Mouse (Mus musculus): ENCODE data around the gene Pptc7.

Pptc7 gene

GRCm38 (mm10) chr5:122284183-122285028 is at the start of gene Pptc7:
TSS of gene Pptc7 (plus strand) at chr5:122284365.
- DNase-seq (ENCODE audit: low read depth, low spot score), result peak; percentile 93

DNA sequence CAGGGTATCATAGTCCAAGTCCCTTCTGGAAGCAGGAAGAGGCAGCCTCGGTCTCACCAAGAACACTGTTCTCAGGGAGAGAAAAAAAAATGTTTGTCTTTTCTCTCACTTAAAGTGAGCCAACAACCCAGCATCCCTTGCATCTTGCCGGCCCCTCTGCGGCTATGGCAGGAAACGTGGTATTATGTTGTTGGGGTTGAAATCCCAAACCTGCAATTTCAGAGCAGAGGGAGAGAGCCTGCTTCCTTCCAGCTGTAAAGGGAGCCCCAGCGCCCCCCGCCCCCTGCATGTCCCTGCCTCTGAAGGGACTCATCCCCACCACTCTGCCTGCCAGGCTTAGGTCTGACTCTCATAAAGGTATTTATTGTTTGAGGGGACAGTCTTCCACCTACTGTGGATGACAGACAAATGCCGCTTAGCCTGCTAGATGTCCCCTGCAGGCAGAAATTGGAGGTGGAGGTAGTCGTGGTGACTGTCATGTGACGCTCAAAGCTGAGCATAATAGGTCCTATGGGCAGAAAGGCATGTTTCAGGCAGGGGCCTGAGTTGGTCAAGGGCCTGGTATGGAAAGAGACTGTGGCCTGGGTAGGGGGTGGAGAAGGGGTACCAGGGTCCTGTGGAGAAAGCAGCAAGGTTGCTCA is 48.8 kb upstream of the Pptc7 start:
- peak; percentile 77 for DNase-seq (ENCODE audit: low read depth, low spot score)

GRCm38 (mm10) chr5:122237200-122237599 is 47.0 kb upstream of the Pptc7 start:
- DNase-seq (ENCODE audit: low read depth, low spot score), result no peak

- DNase-seq (ENCODE audit: low read depth, low spot score), result no peak
Observed at GRCm38 (mm10) chr5:122239618-122240017, 44.5 kb upstream of the Pptc7 start.

DNA sequence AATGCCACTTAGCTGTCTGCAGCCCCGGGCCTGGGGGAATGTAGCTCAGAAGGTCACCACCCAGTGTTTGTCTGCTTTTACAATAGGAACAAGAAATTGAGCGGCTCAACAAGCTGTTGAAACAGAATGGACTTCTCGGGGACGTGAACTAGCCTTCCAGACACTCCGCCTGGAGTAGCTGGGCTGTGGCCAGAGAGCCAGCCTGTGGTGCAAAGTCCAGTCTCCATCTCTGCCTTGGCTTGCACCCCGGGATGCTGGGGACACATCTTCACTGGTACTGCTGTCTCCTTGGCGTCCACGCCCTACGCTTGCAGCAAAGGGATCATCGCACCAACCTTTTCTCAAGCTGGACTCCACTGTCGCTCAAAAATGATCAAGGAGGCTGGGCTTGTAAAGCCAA is 43.6 kb upstream of the Pptc7 start:
- no peak for DNase-seq (ENCODE audit: low read depth, low spot score)

DNA sequence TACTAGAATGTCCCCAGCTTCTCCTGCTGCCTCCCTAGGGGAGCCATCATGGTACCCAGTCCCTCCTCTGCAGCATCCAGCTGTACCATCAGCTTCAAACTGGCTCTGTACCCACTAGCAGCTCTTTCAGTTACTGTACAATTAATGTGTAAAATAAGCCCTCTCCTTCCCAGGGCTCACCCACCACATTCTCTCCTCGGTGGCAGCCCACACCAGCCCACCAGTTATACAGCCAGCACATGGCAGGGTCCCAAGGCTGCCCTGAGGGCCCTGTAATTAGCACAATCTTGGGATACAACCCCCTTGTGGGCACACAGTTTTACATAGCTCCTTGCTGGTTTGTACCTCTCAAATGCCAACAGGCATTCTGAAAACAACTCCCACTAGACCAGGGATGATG is 43.2 kb upstream of the Pptc7 start:
- no peak for DNase-seq (ENCODE audit: low read depth, low spot score)

GRCm38 (mm10) chr5:122242521-122243123 is 41.5 kb upstream of the Pptc7 start:
- no peak for DNase-seq (ENCODE audit: low read depth, low spot score)

DNA sequence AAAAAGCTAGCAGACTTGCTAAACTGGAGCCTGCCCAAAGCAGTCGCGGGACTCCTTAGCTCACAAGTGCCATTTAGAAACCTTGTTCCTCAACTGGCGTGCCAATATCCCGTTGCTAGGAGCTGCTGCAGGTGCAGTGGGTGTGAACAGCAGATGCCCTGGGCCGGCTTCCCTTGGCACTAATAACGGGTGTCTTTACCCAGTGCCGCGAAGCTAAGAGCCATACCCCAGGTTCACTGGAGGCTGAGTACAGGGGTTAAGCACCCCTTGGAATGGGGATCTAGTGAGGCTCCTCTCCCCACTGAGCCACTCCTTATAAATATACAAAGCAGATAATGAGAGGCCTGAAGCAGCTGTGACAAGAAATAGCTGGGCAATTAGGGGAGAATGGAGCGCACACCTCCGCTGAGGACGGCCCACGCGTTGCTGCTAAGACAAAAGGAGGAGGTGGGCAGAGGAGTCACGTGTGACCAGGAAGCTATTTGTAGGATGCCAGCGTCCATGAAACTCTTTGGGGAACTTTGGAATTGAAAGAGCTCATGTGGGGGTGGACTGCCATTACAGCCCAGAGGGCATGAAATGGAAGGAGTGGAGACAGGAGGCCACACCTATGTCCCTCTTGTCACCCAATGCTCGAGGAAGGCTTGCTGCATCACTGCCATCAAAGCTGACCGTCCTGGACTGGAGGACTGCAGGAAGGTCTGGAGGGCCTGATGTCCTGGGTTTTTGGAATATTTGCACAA is 40.2 kb upstream of the Pptc7 start:
- DNase-seq (ENCODE audit: low read depth, low spot score), result peak; percentile 32

GRCm38 (mm10) chr5:122245186-122245585 is 39.0 kb upstream of the Pptc7 start:
- DNase-seq (ENCODE audit: low read depth, low spot score), result no peak

DNA sequence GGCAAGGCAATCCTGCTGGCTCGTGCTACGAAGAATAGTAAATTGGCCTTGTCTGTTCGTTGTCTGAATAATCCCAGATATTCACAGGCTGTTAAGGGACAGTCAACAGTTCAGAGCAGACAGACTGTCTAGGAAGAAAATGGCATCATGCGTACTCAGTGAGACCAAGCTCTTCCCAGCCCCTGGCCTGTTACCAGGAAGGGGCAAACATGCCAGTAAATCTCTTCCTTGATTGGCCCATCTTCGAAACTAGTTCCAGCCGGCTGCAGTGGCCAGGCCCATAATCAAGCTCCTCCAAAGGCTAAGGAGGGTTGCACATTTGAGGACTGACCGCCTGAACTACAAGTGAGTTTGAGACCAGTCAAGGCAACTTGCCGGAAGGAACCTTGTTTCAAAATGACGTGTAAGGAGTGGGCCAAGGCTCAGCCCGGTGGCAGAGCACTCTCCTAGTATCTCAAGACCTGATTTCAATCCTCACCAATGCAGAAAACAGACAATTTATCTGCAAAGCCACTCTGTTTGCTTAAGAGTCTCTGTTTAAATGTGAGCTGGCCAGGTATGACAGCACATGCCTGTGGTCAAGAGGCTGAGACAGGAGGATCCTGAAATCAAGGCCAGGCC is 37.5 kb upstream of the Pptc7 start:
- no peak for DNase-seq (ENCODE audit: low read depth, low spot score)

GRCm38 (mm10) chr5:122247529-122247928 is 36.6 kb upstream of the Pptc7 start:
- no peak for DNase-seq (ENCODE audit: low read depth, low spot score)

- no peak for DNase-seq (ENCODE audit: low read depth, low spot score)
Observed at GRCm38 (mm10) chr5:122247934-122248333, 36.2 kb upstream of the Pptc7 start.

GRCm38 (mm10) chr5:122249281-122249680 is 34.9 kb upstream of the Pptc7 start:
- no peak for DNase-seq (ENCODE audit: low read depth, low spot score)

- no peak for DNase-seq (ENCODE audit: low read depth, low spot score)
Observed at GRCm38 (mm10) chr5:122251895-122252606, 32.1 kb upstream of the Pptc7 start.

GRCm38 (mm10) chr5:122258027-122258741 is 26.0 kb upstream of the Pptc7 start:
- DNase-seq (ENCODE audit: low read depth, low spot score), result peak; percentile 54

DNA sequence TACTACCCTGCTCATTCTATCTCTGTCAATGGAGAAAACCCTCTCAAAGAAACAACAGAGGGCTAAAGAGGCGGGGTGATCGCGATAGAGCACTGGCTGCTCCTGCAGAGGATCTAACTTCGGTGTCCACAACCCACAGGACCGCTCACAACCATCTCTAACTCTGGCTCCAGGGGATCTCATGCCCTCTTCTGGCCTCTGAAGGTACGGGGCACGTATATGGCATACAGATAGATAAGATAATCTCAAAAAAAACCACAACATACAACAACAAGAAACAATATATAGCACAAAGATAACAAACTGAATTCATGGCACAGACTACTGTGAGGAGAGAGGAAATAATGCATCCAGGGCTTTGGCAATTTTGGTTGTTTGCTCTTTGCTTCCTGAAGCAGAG is 22.1 kb upstream of the Pptc7 start:
- peak; percentile 56 for DNase-seq (ENCODE audit: low read depth, low spot score)

- DNase-seq (ENCODE audit: low read depth, low spot score), result peak; percentile 97
Observed at GRCm38 (mm10) chr5:122263933-122264905, 19.9 kb upstream of the Pptc7 start, which contains the start of gene Tctn1. TSS of gene Tctn1 (minus strand) at chr5:122264460.

DNA sequence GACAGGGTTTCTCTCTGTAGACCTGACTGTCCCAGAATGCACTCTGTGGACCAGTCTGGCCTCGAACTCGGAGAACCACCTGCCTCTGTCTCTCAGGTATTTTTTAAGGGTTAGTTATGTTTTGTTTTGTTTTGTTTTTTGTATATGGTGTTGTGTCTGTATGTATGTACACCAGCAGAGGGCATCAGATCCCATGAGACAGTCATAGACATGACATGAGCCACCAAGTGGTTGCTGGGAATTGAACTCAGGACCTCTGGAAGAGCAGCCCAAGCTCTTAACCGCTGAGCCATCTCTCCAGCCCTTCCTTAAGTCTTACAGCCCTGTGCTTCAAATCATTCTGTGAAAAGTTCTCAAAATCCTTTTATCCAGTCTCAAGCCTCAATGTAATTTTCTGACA is 19.0 kb upstream of the Pptc7 start:
- DNase-seq (ENCODE audit: low read depth, low spot score), result peak; percentile 79

DNA sequence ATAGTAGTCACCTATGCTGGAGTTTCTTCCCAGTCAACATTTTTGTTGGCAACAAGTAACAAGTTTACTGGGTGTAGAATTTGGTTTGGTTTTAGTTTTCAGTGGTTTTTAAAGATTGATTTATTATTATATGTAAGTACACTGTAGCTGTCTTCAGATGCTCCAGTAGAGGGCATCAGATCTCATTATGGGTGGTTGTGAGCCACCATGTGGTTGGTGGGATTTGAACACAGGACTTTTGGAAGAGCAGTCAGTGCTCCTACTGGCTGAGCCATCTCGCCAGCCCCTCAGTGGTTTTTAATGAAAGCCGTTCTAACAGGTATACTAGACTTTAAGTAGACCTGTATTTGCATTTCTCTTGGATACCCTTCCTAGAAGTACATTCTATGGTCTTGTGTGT is 18.2 kb upstream of the Pptc7 start:
- peak; percentile 58 for DNase-seq (ENCODE audit: low read depth, low spot score)
